Mouse (Mus musculus) c-Kit-positive CD71-positive TER-119-positive erythroid progenitor cells, embryonic 14.5 days (primary cell): ENCODE results near the gene Add3.
"Not testable (repeated sequence)": the region's sequence is repeated elsewhere in the genome, so short reads cannot be mapped to it uniquely, and the experiment has no call there.

Source experiments
- DNase-seq: peaks from one replicate; pipeline ENCODE4 v3.0.0-alpha.2; 2013; ENCODE audit warnings: low spot score

Add3 gene

GRCm38 (mm10) chr19:53193964-53194582, 53.8 kb downstream of the Add3 start:
- peak; percentile 64 for DNase-seq

- DNase-seq, result no peak
These were observed 54.7 kb downstream of the Add3 start for GRCm38 (mm10) chr19:53194751-53195520.

- DNase-seq, result no peak
These were observed 56.7 kb downstream of the Add3 start for GRCm38 (mm10) chr19:53196961-53197360.

DNA sequence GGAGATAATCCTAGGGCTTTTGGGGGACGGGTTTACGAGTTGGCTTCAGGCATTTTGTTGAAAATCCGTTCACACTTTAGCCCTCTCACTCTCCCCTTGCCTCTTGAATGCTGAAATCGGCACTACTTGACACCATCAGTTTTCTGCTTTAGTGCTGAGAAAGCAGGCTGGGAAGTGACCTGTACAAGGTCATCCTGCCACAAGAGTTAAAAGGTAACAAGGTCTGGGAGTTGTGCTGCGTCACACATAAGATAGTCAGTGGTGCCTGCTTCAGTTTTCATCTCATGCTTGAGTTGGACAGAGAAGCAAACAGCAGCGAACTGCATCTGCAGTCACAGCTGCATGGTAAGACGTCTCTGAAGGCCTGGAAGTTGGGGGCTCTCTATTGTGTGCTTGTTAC, 57.5 kb downstream of the Add3 start:
- no peak for DNase-seq

DNA sequence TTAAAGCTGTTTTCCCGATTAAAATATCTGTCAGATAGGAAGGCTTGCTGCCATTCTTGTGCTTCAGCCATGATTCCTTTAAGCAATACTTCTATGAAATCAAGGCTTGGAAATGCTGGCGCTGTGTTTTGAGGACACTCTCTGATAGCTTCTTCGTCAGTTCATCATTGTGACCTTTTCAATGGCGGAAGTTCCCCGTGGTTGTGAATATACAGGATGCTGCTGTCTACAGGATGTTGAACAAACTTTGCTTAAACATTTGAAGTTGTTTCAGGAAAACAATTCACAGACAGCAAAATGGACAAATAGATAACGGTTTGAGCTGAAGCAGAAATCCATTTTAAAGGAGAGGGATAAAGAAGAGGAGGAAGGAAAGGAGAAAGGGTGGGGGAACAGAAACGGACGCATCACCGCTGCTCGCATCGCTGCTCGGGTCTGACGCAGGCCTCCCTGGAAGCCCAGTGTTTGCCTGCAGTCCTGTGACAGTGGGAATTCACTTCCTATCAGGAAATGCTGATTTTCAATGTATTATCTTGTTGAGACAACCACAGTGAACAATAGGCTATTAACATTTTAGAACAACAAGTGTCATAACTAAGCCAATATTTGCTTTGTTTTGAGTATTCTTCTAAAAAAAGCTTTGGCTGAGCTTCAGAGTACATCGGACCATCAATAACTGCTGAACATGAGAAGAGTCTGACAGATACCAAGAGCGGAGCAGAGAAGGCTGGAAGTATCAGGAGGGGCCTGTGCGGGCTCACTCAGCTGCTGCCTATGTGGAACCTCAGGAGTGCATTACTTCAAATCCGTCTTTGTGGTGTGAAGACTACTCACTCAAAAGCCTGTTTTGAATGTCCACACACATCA, 58.7 kb downstream of the Add3 start:
- DNase-seq, result no peak

DNA sequence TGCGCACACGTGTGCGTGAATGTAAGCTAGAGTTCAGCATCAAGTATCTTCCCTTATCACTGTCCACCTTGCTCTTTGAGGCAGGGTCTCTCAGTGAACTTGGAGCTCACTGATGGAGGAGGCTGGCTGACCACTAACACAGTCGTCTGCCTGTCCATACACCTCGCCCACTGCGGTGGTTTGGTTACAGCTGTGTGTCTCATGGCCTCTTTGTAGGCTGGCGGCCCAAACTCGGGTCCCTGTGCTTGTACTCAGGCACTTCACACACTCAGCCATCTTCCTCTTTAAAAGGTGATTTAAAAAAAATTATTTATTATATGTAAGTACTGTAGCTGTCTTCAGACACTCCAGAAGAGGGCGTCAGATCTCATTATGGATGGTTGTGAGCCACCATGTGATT, 59.5 kb downstream of the Add3 start:
- DNase-seq, result no peak

- no peak for DNase-seq
These were observed 61.9 kb downstream of the Add3 start for GRCm38 (mm10) chr19:53202116-53202515.

- DNase-seq, result no peak
These were observed 66.7 kb downstream of the Add3 start for GRCm38 (mm10) chr19:53206986-53207385.

DNA sequence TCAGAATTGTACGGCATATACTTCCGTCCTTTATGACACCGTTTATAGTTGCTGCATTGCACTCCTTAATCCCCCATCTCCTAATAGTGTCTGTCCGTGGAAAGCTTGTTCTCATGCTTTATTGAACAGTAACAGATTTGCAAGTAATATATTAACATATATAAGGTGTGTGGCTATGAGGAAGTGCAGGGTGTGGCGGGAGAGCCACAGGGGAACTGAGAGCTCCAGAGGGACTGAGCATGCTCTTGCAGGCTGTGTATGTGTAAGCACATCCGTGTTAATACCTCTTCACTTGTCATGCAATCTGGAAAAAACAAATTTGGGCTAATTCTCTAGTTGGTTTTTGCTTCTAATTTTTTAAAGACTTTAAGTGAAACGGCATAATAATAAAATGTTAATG, 68.6 kb downstream of the Add3 start:
- DNase-seq, result no peak

- DNase-seq, result no peak
These were observed 70.0 kb downstream of the Add3 start for GRCm38 (mm10) chr19:53210251-53210650.

- no peak for DNase-seq
These were observed 75.1 kb downstream of the Add3 start for GRCm38 (mm10) chr19:53215352-53215751.

- no peak for DNase-seq
These were observed 76.7 kb downstream of the Add3 start for GRCm38 (mm10) chr19:53216761-53217538.

GRCm38 (mm10) chr19:53217837-53218236, 77.6 kb downstream of the Add3 start:
- DNase-seq, result no peak

GRCm38 (mm10) chr19:53219305-53219704, 79.1 kb downstream of the Add3 start:
- no peak for DNase-seq

GRCm38 (mm10) chr19:53221186-53221585, 80.9 kb downstream of the Add3 start:
- no peak for DNase-seq

DNA sequence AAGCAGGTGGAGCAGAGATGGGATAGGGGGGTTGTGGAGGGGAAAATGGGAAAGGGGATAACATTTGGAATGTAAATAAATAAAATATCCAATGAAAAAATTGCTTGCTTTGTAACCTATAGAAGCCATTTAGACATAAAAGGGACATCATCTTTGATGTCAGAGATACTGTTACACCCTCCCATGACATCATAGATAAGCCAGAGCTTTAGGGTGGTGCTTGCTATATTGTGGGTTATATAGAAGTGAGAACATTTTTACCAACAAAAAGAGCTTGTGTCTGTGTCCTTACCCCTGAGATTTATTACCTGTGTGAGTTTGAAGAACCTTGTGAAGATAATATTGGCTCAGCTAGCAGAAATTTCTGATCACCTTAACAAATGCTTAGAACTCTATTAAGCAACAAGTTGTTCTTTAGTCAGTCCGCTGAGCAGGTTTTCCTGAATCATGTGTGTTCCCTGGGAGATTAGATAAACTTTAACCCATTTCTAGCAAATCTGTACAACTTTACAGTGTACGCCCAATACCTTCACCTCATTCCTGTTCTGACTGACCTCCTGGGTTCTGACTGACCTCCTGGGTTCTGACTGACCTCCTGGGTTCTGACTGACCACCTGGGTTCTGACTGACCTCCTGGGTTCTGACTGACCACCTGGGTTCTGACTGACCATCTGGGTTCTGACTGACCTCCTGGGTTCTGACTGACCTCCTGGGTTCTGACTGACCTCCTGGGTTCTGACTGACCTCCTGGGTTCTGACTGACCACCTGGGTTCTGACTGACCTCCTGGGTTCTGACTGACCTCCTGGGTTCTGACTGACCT, 85.2 kb downstream of the Add3 start:
- DNase-seq, result not testable (repeated sequence)

DNA sequence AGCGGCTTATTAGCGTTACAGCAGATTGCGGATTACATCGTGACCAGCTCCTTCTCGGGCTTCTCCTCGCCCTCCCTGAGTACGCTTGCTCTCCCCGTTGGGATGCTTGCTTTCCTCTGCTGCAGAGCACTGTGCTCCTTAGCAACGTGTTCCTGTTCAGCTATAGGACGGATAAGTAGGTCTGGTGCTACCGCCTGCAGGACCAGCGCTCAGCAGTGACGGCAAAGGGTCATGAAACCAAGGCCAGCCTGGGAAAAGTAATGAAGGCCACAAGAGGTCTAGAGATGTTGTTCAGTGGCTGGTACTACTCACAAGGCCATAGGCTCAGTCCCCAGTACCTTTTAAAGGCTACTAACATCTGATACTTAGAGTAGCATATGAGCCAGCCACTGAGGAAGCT, 86.4 kb downstream of the Add3 start:
- no peak for DNase-seq

- DNase-seq, result no peak
These were observed 88.0 kb downstream of the Add3 start for GRCm38 (mm10) chr19:53228064-53228794.

DNA sequence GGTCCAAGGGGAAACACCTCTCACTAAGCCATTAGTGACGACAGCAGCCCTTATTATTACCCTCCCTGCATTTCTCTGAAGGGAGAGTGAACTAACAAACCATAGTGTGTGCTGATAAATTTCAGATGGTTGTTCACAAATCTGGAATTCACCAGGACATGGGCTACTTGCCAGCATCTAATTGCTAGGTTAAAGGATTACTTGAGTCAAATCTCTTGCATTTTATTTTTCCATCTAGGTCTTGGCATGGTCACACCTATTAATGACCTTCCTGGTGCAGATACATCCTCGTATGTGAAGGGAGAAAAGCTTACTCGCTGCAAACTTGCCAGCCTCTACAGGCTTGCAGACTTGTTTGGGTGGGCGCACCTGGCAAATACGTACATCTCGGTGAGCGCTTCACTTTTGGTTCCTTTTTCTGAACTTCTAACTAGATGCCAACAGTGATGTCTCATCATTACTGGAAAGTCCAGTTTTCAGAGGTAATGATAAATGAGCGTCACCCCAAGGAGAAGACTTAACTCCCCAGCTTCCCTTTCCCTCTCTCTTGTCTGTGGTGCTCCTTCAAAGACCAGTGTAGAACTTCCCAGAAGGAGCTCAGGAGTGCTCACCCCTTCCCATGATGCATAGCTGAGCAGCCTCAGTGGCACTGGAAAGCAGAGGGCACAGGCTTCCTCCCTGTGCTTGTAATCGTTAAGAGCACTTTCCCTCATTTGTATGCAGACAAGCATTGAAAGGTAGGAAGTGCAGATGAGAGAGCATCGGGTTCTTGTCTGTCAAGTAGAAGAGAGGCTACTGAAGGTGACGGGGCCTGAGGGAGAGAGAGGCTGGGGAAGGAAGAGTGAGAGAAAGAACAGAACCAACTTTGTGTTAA, 90.9 kb downstream of the Add3 start:
- DNase-seq, result no peak
